Mouse (Mus musculus): ENCODE data around the gene Olfr1084. TPM values are rescaled to one million over a fixed set of nuclear protein-coding genes. Genes with fewer than 3 reads are reported as not detected.
"Not testable (repeated sequence)": the region's sequence is repeated elsewhere in the genome, so short reads cannot be mapped to it uniquely, and the experiment has no call there.

The Olfr1084 gene
- not detected in 2 replicates for polyA plus RNA-seq (2012; rRNA removed)

GRCm38 (mm10) chr2:86639625-86640024, at the start of gene Olfr1084:
TSS of gene Olfr1084 (minus strand) at chr2:86639725.
- not testable (repeated sequence) for H3K36me3 ChIP-seq (ENCODE audit: control insufficient read depth, insufficient read depth, low read length); H3K27me3 ChIP-seq (ENCODE audit: control insufficient read depth, insufficient read depth, low read length); H3K4me1 ChIP-seq (ENCODE audit: control insufficient read depth, insufficient read depth, low read length); H3K27ac ChIP-seq (ENCODE audit: control insufficient read depth, insufficient read depth, low read depth, low read length); H3K4me3 ChIP-seq (ENCODE audit: control insufficient read depth, low read depth, low read length)

- no peak for TF ChIP-seq CTCF (IDR thresholded peaks at IDR 0.05; ENCODE audit: control insufficient read depth, insufficient read depth, insufficient replicate concordance, low read depth, low read length)
- TF ChIP-seq POLR2A (IDR thresholded peaks at IDR 0.05; ENCODE audit: control insufficient read depth, low read depth, low read length): no peak
These were observed 40.5 kb upstream of the Olfr1084 start, which contains the start of gene Olfr1086 for GRCm38 (mm10) chr2:86679992-86680391. TSS of gene Olfr1086 (minus strand) at chr2:86680092.

GRCm38 (mm10) chr2:86661919-86662318, 22.4 kb upstream of the Olfr1084 start, which contains the start of gene Olfr1085:
TSS of gene Olfr1085 (minus strand) at chr2:86662019.
- Histone ChIP-seq H3K36me3 (ENCODE audit: control insufficient read depth, insufficient read depth, low read length) (no peaks in the 10 kb centered on the region), H3K4me3 (ENCODE audit: control insufficient read depth, low read depth, low read length) (no peak within 1 kb of the TSS), H3K4me1 (ENCODE audit: control insufficient read depth, insufficient read depth, low read length) (no peaks in the 10 kb centered on the region), H3K27ac (ENCODE audit: control insufficient read depth, insufficient read depth, low read depth, low read length) (no peak within 1 kb of the TSS), H3K27me3 (ENCODE audit: control insufficient read depth, insufficient read depth, low read length) (no peaks in the 10 kb centered on the region)
- TF ChIP-seq POLR2A (IDR thresholded peaks at IDR 0.05; ENCODE audit: control insufficient read depth, low read depth, low read length): no peak
- TF ChIP-seq CTCF (IDR thresholded peaks at IDR 0.05; ENCODE audit: control insufficient read depth, insufficient read depth, insufficient replicate concordance, low read depth, low read length): no peak

More at GRCm38 (mm10) chr2:86679992-86680391, 40.5 kb upstream of the Olfr1084 start, which contains the start of gene Olfr1086:
- H3K27ac ChIP-seq (ENCODE audit: control insufficient read depth, insufficient read depth, low read depth, low read length): no peak within 1 kb of the TSS
- no peaks in the 10 kb centered on the region for H3K27me3 ChIP-seq (ENCODE audit: control insufficient read depth, insufficient read depth, low read length)
- H3K4me1 ChIP-seq (ENCODE audit: control insufficient read depth, insufficient read depth, low read length): no peaks in the 10 kb centered on the region
- H3K4me3 ChIP-seq (ENCODE audit: control insufficient read depth, low read depth, low read length): no peak within 1 kb of the TSS
- H3K36me3 ChIP-seq (ENCODE audit: control insufficient read depth, insufficient read depth, low read length): no peaks in the 10 kb centered on the region

GRCm38 (mm10) chr2:86598866-86599265, 40.7 kb downstream of the Olfr1084 start, which contains the start of gene Olfr1082:
TSS of gene Olfr1082 (minus strand) at chr2:86598966.
- not testable (repeated sequence) for H3K4me1 ChIP-seq (ENCODE audit: control insufficient read depth, insufficient read depth, low read length); H3K27ac ChIP-seq (ENCODE audit: control insufficient read depth, insufficient read depth, low read depth, low read length); H3K27me3 ChIP-seq (ENCODE audit: control insufficient read depth, insufficient read depth, low read length); H3K4me3 ChIP-seq (ENCODE audit: control insufficient read depth, low read depth, low read length); H3K36me3 ChIP-seq (ENCODE audit: control insufficient read depth, insufficient read depth, low read length)

Other genes with a start within 250 kb of the Olfr1084 start
- gene Olfr1061, start 225.7 kb downstream of the Olfr1084 start, polyA plus RNA-seq (2012; rRNA removed): not detected in 2 replicates
- not detected in 2 replicates for gene Olfr1062, start 213.0 kb downstream of the Olfr1084 start, polyA plus RNA-seq (2012; rRNA removed)
- gene Olfr1065, start 189.1 kb downstream of the Olfr1084 start, polyA plus RNA-seq (2012; rRNA removed): not detected in 2 replicates
- gene Olfr1066, start 183.5 kb downstream of the Olfr1084 start, polyA plus RNA-seq (2012; rRNA removed): not detected in 2 replicates
- gene Olfr228, start 152.3 kb downstream of the Olfr1084 start, polyA plus RNA-seq (2012; rRNA removed): not detected in 2 replicates
- gene Olfr1076, start 131.3 kb downstream of the Olfr1084 start, polyA plus RNA-seq (2012; rRNA removed): not detected in 2 replicates
- gene Olfr1079, start 97.2 kb downstream of the Olfr1084 start, polyA plus RNA-seq (2012; rRNA removed): not detected in 2 replicates
- gene Olfr1080, start 81.5 kb downstream of the Olfr1084 start, polyA plus RNA-seq (2012; rRNA removed): not detected in 2 replicates
- gene Olfr1082, start 40.8 kb downstream of the Olfr1084 start, polyA plus RNA-seq (2012; rRNA removed): not detected in 2 replicates
- gene Olfr1085, start 22.3 kb upstream of the Olfr1084 start, polyA plus RNA-seq (2012; rRNA removed): not detected in 2 replicates
- gene Olfr1086, start 40.4 kb upstream of the Olfr1084 start, polyA plus RNA-seq (2012; rRNA removed): not detected in 2 replicates
- gene Olfr1087, start 58.7 kb upstream of the Olfr1084 start, polyA plus RNA-seq (2012; rRNA removed): not detected in 2 replicates
- gene Olfr1089, start 94.0 kb upstream of the Olfr1084 start, polyA plus RNA-seq (2012; rRNA removed): not detected in 2 replicates
- gene Olfr1090, start 119.3 kb upstream of the Olfr1084 start, polyA plus RNA-seq (2012; rRNA removed): 0.12 TPM in 1 of 2 replicates, not detected in the other
- not detected in 2 replicates for gene Olfr1093, start 142.8 kb upstream of the Olfr1084 start, polyA plus RNA-seq (2012; rRNA removed)
- not detected in 2 replicates for gene Olfr141, start 170.3 kb upstream of the Olfr1084 start, polyA plus RNA-seq (2012; rRNA removed)
- not detected in 2 replicates for gene Olfr1094, start 184.9 kb upstream of the Olfr1084 start, polyA plus RNA-seq (2012; rRNA removed)
- not detected in 2 replicates for gene Olfr1095, start 212.0 kb upstream of the Olfr1084 start, polyA plus RNA-seq (2012; rRNA removed)
- gene Gm13723, start 235.1 kb upstream of the Olfr1084 start, polyA plus RNA-seq (2012; rRNA removed): not detected in 2 replicates